Mouse (Mus musculus) heart, postnatal 36 days (tissue): ENCODE data around the gene Zmat5. TPM values are rescaled to one million over a fixed set of nuclear protein-coding genes. Genes with fewer than 3 reads are reported as not detected.
"Not testable (repeated sequence)": the region's sequence is repeated elsewhere in the genome, so short reads cannot be mapped to it uniquely, and the experiment has no call there.

Experiments used
- DNase-seq, 2 experiments: peaks; one replicate each; pipeline ENCODE4 v3.0.0; 2021 to 2022
- intact Hi-C: fragments of 180-260 bp; cut with DNase I; formaldehyde crosslinking; loops from one replicate; pipeline ENCODE4 v1.15.1; 2025
- total RNA-seq, 2 experiments: library from RNA; stranded (reverse); gene quantifications; 2 replicates each; pipeline ENCODE4 v1.2.3; 2021

Zmat5 gene
- total RNA-seq, 2 experiments from 2014 or later = 24.5 to 24.9 TPM

DNA sequence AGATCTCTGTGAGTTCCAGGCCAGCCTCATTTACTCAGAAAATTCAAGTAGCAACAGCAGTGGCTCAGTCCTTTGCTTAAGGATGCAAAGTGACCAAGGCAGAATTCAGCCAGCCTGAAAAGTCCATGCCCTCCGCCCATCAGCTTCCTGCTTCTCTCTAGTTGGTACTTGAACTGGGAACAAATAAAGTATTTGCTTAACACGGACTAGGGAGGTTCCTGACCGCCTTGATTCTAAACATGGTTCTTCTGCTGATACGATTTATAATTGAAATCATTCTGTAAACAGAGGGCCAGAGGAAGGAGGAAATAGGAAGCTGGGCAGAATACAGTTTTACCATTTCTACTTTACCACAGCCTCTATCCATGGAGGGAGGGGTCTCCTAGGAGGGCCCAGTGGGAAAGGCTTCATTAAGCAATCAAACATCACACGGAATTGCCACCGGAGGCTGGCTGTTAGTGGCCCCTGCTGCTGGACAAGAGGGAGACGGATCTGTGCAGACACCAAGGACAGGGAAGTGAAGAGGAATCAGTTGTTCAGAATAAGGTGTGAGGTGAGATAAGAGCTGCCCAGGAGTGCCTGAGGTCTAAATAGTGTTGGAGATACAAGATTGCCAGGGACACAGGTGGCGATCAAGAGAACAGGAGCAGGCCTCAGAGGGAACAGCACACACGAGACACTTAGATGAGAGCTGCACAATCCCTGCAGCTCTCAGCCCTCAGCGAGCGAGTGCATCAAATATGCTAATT is 15.7 kb upstream of the Zmat5 start:
- intact Hi-C loops = loop anchor here (5.0 kb wide), 1 partner anchor 252 kb away; no protein-coding TSS in a partner anchor

GRCm38 (mm10) chr11:4690353-4690752 is 14.1 kb upstream of the Zmat5 start:
- intact Hi-C loops = no loop called here
- no peak for DNase-seq

More for the DNA sequence above, 15.7 kb upstream of the Zmat5 start:
- no peak for DNase-seq

DNA sequence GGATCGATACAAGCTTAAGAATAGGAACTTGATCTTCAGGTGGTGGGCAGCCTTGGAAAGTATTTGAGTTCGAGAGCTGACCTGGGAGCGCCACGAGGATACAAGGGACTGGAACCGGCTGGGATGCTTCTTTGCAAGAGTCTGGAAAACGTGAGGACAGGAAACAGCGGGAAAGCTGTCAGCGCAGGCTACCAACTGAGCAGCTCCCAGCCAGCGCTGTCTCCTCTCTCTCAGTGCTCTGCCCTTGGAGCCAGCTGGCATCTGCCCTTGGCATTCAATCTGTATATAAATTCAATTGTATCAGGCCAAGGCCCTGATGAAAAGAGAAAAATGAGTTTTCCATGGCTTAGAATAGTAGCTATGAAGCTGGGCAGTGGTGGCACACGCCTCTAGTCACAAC is 13.3 kb upstream of the Zmat5 start:
- intact Hi-C loops = no loop called here
- no peak for DNase-seq

DNA sequence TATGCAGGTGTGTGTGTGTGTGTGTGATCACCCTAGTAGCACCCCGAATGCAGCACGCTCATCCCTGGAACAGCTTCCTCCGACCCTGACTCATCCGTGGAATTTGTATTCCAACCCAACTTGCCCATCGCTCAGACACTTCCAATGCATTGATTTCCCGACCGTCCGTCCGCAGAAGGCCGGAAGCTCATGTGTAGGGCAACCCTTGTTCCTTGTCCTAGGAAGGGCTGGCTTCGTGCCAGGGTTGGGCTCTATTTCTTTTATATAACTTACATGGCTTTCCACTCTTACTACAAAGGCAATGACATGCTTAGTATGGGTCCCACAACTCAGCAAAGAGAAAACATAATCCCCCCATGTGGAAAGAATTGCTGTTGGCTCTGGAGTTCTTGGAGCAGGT is 12.3 kb upstream of the Zmat5 start:
- intact Hi-C loops = no loop called here
- no peak for DNase-seq

DNA sequence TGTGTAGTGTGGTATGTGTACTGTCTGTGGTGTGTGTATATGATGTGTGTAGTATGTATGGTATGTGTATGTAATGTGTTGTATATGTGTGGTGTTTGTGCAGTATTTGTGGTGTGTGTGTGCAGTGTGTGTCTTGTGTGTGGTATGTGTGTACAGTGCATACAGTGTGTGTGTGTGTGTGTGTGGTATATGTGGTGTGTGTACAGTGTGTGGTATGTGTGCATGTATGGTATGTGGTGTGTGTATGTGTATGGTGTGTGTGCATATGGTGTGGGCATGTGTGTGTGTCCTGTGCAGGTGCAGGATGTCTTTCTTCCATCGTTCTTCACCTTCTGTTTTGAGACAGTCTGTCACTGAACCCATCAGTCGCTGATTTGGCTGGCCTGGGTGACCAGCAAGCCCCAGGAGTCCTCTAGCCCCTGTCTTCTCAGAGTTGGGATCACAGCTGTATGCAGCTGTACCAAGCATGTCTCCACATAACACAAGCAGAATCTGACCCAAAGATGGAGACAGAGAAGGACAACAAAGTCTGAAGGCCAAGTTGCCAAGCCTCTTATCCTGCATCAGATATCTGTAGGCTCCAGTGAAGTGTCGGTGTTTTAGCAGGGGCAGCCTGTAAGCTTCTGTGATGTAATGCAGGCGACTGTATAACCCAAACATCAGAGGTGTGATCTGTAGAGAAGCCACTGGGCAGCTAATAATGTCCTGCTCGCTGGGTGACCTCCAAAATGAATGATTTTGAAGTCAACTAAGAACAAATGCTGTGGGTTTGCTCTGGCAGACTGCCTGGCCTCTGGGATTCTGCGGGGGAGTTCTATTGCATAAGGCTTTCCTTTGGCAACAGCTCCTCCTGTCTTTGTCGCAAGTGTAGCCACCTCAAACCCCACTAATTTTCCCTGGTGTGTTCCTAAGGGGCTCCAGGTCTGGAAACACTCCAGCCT is 7.2 kb upstream of the Zmat5 start:
- intact Hi-C loops = no loop called here
- peak; percentile 59 to 67 for DNase-seq

DNA sequence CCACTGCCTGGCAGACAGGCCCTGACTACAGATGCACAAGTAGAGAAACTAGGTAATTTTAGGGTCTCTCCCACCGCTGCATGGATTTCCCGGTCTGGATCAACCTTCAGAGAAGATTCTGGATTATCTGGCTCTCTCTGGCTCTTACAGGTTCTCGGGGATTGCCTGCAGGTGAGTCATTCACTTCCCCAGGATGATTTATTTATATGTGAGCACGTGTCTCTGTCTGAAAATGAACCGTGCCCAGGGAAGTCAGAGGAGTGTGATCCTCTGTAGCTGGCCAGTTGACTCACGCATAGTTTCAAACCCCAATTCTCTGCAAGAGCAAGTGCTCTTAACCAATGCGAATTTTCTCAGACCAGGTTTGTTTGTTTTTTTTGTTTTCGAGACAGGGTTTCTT is 3.8 kb upstream of the Zmat5 start:
- no peak for DNase-seq
- intact Hi-C loops = no loop called here

GRCm38 (mm10) chr11:4703688-4704071 is 798 bp upstream of the Zmat5 start:
- no peak for DNase-seq
- intact Hi-C loops = no loop called here

DNA sequence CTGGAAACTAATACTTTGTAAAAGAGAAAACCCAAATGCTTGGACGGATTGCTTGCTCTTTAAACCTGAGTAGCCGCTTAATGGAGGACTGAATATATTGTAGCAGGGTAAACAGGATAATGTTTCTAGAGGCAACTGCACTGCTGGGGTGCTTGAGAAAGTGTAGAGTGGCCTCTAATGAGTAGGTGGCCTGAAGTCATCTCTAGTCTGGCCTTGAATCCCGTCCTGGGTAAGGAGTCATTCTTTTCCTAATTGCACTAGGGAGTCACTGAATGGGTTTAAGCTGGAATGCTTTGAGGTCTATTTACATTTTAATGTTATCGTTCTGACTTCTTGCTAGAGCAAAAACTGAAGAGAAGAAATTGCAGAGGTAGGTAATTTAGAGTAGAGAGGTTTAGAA is 700 bp downstream of the Zmat5 start:
- intact Hi-C loops = no loop called here
- no peak for DNase-seq

DNA sequence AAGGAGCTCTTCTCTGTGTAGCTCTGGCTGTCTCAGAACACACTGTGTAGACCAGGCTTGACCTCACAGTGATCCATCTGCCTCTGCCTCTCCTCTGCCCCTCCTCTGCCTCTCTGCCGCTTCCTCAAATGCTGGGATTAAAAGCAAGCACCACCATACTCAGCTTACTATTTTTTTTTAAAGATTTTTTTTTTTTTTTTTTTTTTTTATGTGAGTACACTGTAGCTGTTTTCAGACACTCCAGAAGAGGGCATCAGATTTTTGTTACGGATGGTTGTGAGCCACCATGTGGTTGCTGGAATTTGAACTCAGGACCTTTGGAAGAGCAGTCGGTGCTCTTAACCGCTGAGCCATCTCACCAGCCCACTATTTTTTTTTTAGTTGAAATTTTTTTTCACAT is 5.7 kb downstream of the Zmat5 start:
- DNase-seq, intact Hi-C loops: not testable (repeated sequence)

GRCm38 (mm10) chr11:4712822-4713221 is 8.3 kb downstream of the Zmat5 start:
- no peak for DNase-seq
- intact Hi-C loops = no loop called here

DNA sequence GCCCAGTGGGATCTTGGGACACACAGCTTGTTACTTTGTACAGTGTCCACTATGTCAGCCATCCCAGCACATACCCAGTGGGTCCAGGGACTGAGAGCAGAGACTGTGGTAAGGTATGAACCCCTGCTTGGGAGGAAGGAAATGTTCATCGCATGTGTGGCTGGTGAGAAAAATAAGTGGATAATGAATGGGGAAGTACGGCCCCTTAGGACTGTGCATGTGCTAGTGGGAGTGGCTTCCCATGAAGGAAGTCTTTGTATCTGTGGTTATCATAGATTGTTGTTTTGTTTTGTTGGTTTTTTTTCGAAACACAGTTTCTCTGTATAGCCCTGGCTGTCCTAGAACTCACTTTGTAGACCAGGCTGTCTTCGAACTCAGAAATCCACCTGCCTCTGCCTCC is 10.2 kb downstream of the Zmat5 start:
- DNase-seq = no peak
- intact Hi-C loops = no loop called here

GRCm38 (mm10) chr11:4715596-4715995 is 11.1 kb downstream of the Zmat5 start:
- DNase-seq = no peak
- intact Hi-C loops = no loop called here

DNA sequence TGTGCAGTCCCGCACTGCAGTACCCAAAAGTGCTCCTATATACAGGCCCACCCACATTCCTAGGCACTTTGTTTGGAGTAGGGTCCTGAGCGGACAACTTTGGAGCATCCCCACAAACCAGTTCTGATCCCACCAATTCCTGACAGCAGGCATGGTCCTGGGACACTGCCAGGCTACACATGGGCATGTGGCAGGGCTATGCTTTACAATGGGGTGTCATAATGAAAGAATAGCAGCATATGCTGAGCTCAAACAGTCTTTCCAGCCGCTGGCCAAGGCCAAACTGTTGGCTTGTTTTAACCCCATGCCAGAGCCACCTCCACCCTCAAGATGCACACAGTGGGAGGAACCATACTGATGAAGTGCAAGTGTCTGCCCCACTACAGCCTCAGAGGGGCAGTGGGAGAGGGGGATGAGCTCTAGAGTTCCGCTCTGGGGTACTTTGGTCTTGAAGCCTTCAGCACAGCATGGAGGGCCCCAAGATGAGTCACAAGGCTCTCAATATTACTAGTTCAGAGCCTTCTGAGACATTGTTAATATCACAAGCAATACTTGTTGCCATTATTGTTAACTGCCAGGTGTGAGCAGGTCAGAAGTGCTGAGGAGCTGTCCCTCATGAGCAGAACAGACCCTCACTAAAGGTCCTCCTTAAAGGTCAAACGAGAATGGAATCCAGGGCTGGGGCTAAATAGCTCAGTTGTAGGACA is 12.2 kb downstream of the Zmat5 start:
- intact Hi-C loops = no loop called here
- DNase-seq = no peak

- intact Hi-C loops = no loop called here
- no peak for DNase-seq
Observed at GRCm38 (mm10) chr11:4718548-4718947, 14.1 kb downstream of the Zmat5 start.

GRCm38 (mm10) chr11:4719961-4720360 is 15.5 kb downstream of the Zmat5 start:
- DNase-seq = no peak
- intact Hi-C loops = no loop called here

DNA sequence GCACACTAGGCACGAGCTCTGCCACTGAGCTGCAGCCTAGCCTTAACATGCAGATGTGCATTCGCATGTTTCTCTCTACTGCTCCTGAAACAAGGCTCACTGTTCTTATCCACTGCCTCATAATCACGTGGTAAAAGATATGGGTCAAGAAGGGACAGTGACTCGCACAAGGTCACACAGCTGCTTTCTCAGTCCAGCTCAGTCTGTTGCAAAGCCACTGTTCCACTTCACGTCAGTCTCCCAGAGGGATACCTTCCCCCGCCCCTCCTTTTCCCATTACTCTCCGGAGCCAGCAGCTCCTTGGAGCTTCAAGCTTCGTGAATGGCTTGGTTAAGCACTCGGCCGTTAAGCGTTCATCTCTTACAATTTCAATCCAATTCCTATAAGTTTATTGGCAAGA is 15.9 kb downstream of the Zmat5 start:
- intact Hi-C loops = no loop called here
- DNase-seq = no peak

DNA sequence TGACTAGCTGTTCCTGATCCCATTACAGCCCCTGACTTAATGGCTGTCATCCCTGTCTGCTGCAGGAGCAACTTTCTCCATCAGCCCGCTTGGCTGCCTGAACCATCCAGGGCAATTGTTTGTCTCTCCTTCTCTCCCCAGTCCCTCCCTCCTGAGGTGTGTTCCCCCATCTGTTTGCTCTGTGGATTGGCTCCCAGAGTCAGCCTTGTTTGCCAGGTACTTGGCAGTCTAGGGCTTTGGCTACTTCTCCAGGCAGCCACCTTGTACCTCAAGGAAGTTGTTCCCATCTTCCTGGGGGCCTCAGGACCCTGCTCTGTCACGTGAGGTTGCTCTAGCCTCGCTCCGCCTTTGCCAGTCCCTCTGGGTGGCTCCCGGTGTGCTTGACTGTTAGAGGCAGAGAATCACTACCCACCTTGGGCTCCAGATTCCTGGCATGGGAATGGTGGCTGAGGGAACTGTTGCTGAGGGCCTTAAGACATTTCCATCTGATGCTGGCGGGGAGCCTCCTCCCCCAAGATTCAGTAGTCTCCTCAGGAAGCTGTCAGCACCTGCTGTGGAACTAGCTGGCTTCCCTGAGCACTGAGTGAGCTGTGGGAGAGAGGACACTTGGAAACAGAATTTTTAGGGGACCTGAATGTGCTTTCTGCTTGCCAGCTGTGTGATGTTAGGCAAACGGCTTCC is 16.6 kb downstream of the Zmat5 start:
- intact Hi-C loops = no loop called here

GRCm38 (mm10) chr11:4721728-4722127 is 17.2 kb downstream of the Zmat5 start:
- DNase-seq = no peak
- intact Hi-C loops = no loop called here

More for the DNA sequence above, 16.6 kb downstream of the Zmat5 start:
- no peak for DNase-seq

DNA sequence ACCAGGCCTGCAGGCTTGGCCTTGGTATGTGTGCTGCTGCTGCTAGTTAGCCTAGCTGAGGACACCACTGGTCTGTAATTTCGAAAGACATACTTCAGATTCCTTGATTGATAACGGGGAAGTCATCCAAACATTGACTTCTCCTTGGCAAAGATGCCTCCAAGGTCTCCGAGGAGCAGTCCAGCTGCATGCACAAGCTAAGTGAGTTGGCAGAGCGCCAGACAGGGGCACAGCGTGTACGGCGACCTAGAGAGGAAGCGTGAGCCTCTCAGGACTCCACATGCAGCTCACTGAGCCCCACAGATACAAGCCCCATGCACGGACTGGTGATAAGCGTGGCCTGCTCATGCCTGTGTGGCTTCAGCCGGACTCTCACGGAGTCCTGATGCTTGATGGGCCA is 25.1 kb downstream of the Zmat5 start:
- intact Hi-C loops = no loop called here
- DNase-seq = peak in 1 of 2 experiments; percentile 15

- DNase-seq = no peak
- intact Hi-C loops = no loop called here
Observed at GRCm38 (mm10) chr11:4730096-4730495, 25.6 kb downstream of the Zmat5 start.

DNA sequence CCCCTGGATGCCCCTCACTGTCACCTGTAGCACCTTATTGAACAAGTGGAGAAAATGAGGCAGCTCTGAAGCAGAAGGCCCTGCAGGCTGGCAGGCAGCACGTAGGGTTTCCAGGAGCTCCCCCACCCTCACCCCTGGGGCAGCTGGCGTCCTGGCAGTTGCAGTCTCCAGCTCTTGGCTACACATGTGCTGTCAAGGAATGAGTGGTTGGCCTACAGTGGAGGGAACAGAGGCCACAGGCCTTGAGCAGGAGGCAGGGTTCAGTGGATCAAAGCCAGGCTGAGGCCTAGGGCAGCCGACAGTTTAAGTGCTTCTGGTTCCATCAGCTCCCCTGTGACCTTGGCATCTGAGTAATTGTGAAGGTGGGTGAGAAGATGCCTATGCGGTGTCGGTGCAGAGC is 26.4 kb downstream of the Zmat5 start:
- no peak for DNase-seq
- intact Hi-C loops = no loop called here
